Mouse (Mus musculus) layer of hippocampus, postnatal 14 days (tissue): ENCODE data around the gene Olfr1022. TPM values are rescaled to one million over a fixed set of nuclear protein-coding genes. Genes with fewer than 3 reads are reported as not detected.

Experiments used
- DNase-seq, 2 experiments: peaks; one replicate each; pipeline ENCODE4 v3.0.0; 2021 to 2022; ENCODE audit warnings: low spot score in 2 of 2, mixed read lengths in 1 of 2
- long read RNA-seq, 2 experiments: library from polyadenylated mRNA; stranded (forward); transcript quantifications; one replicate each; pipeline ENCODE4 v2.0.0; 2021
- total RNA-seq, 2 experiments: library from RNA; stranded (reverse); gene quantifications; 2 replicates each; pipeline ENCODE4 v1.2.3; 2021

Olfr1022 gene
- not detected for total RNA-seq
- long read RNA-seq, experiment 1: 0 reads
- long read RNA-seq, experiment 2: 0 reads

DNA sequence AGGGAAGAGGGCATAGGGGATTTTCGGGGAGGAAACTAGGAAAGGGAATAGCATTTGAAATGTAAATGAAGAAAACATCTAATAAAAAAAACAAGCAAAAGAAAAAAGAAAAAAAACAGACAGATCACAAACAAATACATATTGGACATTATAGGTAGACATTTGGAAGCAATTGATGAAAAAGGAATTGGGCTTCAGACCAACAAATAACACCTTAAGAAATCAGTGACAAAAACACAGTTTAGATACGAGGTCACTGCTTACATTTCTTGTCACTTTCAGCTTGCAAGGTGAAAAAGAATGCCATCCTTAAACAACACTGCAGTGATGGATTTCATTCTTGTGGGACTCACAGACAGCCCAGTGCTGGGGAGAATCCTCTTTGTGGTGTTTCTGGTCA is at the start of gene Olfr1022:
TSS of gene Olfr1022 (plus strand) at position 301 of the 400 bp plus-strand sequence.
- DNase-seq: no peak

DNA sequence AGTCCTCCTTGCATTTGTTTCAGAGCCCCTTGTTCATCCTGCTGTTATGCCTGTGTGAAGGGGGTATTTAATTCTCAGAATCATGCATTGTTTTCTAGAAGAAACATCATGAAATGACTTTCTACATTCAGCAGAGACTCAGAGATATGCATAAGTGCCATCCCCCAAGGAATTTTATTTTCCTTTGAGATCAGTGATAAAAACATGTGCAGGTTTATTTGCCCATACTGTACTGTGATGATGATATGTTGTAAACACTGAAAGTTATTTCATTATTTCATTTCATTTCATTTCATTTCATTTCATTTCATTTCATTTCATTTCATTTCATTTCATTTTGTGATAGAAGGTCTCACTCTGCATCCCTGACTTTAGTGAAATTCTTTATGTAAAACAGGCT is 23.0 kb upstream of the Olfr1022 start, which contains the start of gene Olfr1019:
TSS of gene Olfr1019 (minus strand) at position 101 of the 400 bp plus-strand sequence.
- no peak for DNase-seq

DNA sequence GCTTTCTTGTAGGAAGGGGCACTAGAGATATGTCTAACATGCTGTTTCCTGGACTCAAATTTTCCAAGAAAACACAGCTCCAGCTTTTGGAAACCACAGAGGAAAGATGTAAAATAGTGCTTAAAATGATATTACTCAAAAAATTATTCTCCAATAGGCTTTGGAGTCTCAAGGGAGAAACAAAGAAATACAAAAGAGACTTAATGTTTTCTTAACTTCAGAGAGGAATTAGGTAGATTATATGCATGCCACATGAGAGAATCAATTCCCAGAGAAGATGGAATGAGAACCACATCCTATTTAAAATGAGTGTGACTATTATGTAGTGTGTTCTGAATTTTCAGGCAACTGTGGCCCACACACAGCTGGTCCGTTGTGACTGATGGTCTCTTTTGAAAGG is 21.7 kb upstream of the Olfr1022 start, which contains the start of gene Olfr1020:
TSS of gene Olfr1020 (plus strand) at position 301 of the 400 bp plus-strand sequence.
- no peak for DNase-seq

DNA sequence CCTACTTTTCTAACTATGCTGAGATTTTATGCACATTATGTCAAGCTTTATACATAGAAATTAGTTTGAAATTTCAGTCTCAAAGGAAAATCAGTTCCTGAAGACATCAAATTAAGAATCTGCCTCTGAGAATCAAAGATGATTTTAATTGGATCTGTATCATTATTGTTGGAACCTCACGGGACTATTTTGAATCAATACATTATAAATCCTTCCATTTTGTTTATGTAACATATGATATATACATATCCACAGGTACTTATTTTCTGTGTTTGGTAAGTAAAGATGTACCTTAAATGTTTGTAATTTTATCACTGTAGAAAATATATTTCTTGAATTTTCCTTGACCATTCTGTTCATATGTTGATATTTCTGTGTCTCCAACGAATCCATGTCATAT is 16.9 kb downstream of the Olfr1022 start, which contains the start of gene Olfr1023:
TSS of gene Olfr1023 (plus strand) at position 301 of the 400 bp plus-strand sequence.
- DNase-seq: no peak

DNA sequence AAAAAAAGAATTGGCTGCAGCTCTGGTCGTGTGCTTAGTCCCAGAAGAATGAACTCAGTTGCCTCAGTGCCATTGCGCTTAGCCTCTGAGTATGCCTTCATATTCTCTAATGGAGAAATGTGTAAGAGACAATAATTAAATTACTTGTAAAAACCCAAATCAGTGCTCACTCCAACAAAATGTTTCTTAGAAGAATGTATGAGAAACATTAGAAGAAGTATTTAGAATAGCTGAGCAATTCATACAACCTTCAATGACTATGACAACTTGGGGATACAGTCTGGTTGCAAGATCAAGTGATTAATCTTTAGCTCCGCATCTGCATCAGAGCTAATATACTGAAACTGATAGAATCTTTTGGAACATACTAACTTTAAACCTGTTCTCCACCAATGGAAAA is 36.6 kb downstream of the Olfr1022 start, which contains the start of gene Olfr1024:
TSS of gene Olfr1024 (minus strand) at position 101 of the 400 bp plus-strand sequence.
- no peak for DNase-seq

DNA sequence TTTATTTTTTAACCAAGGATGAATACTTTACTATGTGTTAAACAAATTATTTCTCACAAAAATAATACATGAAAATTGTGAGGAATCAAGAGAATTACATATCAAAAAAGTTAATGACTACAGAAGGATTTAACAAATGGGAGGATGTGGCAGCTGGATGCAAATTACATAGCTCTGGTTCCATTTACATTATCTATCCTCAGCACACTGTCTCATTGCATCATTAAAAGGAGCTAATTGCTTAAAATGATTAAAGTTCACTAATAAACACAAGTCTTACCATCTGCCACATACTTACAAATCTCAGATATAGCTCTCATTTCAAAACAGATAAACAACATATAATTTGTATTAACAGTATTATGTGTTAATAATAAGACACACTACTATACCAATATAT is 44.8 kb downstream of the Olfr1022 start:
- no peak for DNase-seq

DNA sequence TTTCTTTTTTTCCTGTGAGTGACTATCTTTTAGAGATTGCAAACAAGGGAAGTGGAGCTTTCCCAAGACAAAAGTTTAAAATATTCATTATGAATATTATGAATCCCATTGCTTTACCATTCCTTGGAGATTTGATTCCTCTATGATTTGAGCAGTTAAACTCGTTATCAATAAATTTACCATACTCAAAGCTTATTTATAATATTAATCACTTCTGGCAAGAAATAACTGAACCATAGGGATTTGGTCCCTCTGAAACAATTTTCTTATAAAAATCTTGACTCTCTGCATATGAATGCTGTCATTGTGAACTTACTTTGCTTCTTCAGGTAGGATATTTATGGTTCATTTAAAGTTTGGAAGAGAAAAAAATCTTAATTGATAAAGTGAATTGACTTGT is 46.5 kb downstream of the Olfr1022 start, which contains the start of gene Olfr1025-ps1:
TSS of gene Olfr1025-ps1 (plus strand) at position 301 of the 400 bp plus-strand sequence.
- DNase-seq: no peak

Other genes starting within 250 kb of the Olfr1022 start
- gene Olfr1002, start 217.9 kb upstream of the Olfr1022 start, total RNA-seq: not detected
- not detected for gene Olfr154, start 204.1 kb upstream of the Olfr1022 start, total RNA-seq
- not detected for gene Olfr1006, start 189.8 kb upstream of the Olfr1022 start, total RNA-seq
- not detected for gene Olfr1008, start 179.2 kb upstream of the Olfr1022 start, total RNA-seq
- not detected for gene Olfr1009, start 153.2 kb upstream of the Olfr1022 start, total RNA-seq
- not detected for gene Olfr1012, start 105.8 kb upstream of the Olfr1022 start, total RNA-seq
- not detected for gene Olfr1013, start 101.5 kb upstream of the Olfr1022 start, total RNA-seq
- not detected for gene Olfr1014, start 95.9 kb upstream of the Olfr1022 start, total RNA-seq
- not detected for gene Olfr1015, start 86.6 kb upstream of the Olfr1022 start, total RNA-seq
- not detected for gene Olfr1016, start 66.0 kb upstream of the Olfr1022 start, total RNA-seq
- gene Olfr1018, start 50.1 kb upstream of the Olfr1022 start, total RNA-seq: not detected
- not detected for gene Olfr1019, start 23.1 kb upstream of the Olfr1022 start, total RNA-seq
- not detected for gene Olfr1020, start 21.6 kb upstream of the Olfr1022 start, total RNA-seq
- gene Olfr1023, start 17.0 kb downstream of the Olfr1022 start, total RNA-seq: not detected
- not detected for gene Olfr1024, start 36.5 kb downstream of the Olfr1022 start, total RNA-seq
- not detected for gene Olfr1025-ps1, start 46.6 kb downstream of the Olfr1022 start, total RNA-seq
- not detected for gene Olfr1026, start 53.0 kb downstream of the Olfr1022 start, total RNA-seq
- gene Olfr1028, start 81.8 kb downstream of the Olfr1022 start, total RNA-seq: not detected
- not detected for gene Olfr1029, start 105.3 kb downstream of the Olfr1022 start, total RNA-seq
- gene Olfr1030, start 110.7 kb downstream of the Olfr1022 start, total RNA-seq: not detected
- not detected for gene Olfr1031, start 121.7 kb downstream of the Olfr1022 start, total RNA-seq
- not detected for gene Olfr1032, start 136.9 kb downstream of the Olfr1022 start, total RNA-seq
- gene Olfr1033, start 152.0 kb downstream of the Olfr1022 start, total RNA-seq: not detected
- not detected for gene Olfr1034, start 177.3 kb downstream of the Olfr1022 start, total RNA-seq
- gene Olfr1036, start 205.4 kb downstream of the Olfr1022 start, total RNA-seq: not detected
- not detected for gene Olfr1037, start 218.8 kb downstream of the Olfr1022 start, total RNA-seq